Mouse (Mus musculus): ENCODE data around the gene Kcna3. TPM values are rescaled to one million over a fixed set of nuclear protein-coding genes. Genes with fewer than 3 reads are reported as not detected.

Gene Kcna3
- total and polyA plus RNA-seq, 3 experiments: not detected

GRCm38 (mm10) chr3:107002249-107003123, 33.5 kb upstream of the Kcna3 start:
- ATAC-seq (ENCODE audit: extremely low read depth, insufficient number of reproducible peaks, low FRiP score, poor library complexity, severe bottlenecking) (no peak), DNase-seq (ENCODE audit: low spot score) (no peak)
- Histone ChIP-seq H3K4me3 (ENCODE audit: low read depth, low read length) (no peak overlapping the region), H3K4me1 (ENCODE audit: insufficient read depth, low read depth, low read length) (no peaks in the 10 kb centered on the region), H3K27me3 (ENCODE audit: insufficient read depth, low read length) (no peaks in the 10 kb centered on the region), H3K9me3 (replicated peaks) (no peaks in the 10 kb centered on the region), H3K36me3 (replicated peaks) (no peaks in the 10 kb centered on the region)
- TF ChIP-seq CTCF (IDR thresholded peaks at IDR 0.05; ENCODE audit: low read depth, low read length) (no peak), GATA2 (IDR thresholded peaks at IDR 0.05; ENCODE audit: borderline replicate concordance, low read depth, low read length) (no peak), TAL1 (conservative IDR thresholded peaks at IDR 0.05; ENCODE audit: low read depth, low read length) (no peak), GATA1 (IDR thresholded peaks at IDR 0.05; ENCODE audit: borderline replicate concordance, low read length) (no peak), POLR2AphosphoS5 (IDR thresholded peaks at IDR 0.05; ENCODE audit: insufficient replicate concordance, low read depth, low read length) (no peak)

DNA sequence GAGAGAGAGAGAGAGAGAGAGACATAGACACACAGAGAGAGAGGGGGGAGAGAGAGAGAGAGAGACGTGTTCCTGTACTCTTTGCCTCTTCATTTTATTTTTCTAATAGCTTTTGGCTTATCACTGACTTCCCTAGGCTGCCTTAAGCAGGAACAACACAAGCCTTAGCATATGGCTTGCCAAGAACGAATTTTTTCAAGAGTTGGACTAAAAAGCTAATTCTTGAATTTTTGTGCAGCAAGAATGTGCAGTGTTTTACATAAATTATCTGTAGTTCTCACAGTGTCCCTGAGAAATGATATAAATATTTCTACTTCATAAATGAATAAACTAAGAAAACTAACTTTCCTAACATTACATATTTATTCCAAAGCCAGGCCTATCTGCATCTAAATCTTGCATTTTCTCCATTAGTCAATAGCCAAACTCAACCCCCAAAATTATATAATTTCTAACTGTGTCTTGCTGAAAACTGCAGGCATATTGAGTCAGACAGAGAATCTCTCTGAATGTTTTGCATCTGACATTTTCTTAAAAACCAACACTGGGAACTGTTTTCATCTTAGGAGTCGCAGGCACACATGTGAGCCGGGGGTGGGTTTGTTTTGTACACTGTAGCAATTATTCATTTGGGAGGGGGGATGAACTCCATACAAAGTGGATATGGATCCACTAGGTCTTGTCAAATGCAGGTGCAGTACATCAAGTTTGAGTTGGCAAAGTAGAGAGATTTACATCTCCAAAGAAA, 26.5 kb upstream of the Kcna3 start:
- no peaks in the 10 kb centered on the region for H3K9me3 ChIP-seq (replicated peaks)
- no peaks in the 10 kb centered on the region for H3K36me3 ChIP-seq (replicated peaks)
- TF ChIP-seq GATA2 (IDR thresholded peaks at IDR 0.05; ENCODE audit: borderline replicate concordance, low read depth, low read length) (no peak), CTCF (IDR thresholded peaks at IDR 0.05; ENCODE audit: low read depth, low read length) (no peak), GATA1 (IDR thresholded peaks at IDR 0.05; ENCODE audit: borderline replicate concordance, low read length) (no peak), TAL1 (conservative IDR thresholded peaks at IDR 0.05; ENCODE audit: low read depth, low read length) (no peak), POLR2AphosphoS5 (IDR thresholded peaks at IDR 0.05; ENCODE audit: insufficient replicate concordance, low read depth, low read length) (no peak)
- no peaks in the 10 kb centered on the region for H3K27me3 ChIP-seq (ENCODE audit: insufficient read depth, low read length)
- ATAC-seq (ENCODE audit: extremely low read depth, insufficient number of reproducible peaks, low FRiP score, poor library complexity, severe bottlenecking): no peak
- no peaks in the 10 kb centered on the region for H3K4me1 ChIP-seq (ENCODE audit: insufficient read depth, low read depth, low read length)
- no peak for DNase-seq (ENCODE audit: low spot score)
- H3K4me3 ChIP-seq (ENCODE audit: low read depth, low read length): no peak overlapping the region

DNA sequence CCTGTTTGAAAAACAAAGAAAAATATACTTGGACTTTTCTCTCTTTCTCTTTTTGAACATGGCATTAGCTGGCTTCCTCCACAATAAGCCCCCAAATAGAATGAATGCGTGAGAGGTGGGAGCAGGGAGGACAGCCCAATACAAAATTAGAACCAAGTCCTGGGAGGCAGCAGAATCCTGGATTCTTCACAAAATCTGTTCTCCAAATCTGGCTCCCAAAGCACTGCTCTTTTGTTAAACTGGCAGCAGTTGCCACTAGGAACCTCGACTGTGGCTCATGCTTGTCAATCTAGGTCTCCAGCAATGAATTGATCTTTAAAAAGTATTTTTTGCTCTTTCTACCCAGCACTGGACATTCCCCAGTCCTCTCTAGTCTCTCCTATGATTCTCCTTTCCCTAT, 17.7 kb upstream of the Kcna3 start:
- no peak overlapping the region for H3K4me3 ChIP-seq (ENCODE audit: low read depth, low read length)
- DNase-seq (ENCODE audit: low spot score) (no peak), ATAC-seq (ENCODE audit: extremely low read depth, insufficient number of reproducible peaks, low FRiP score, poor library complexity, severe bottlenecking) (no peak)
- H3K9me3 ChIP-seq (replicated peaks): no peaks in the 10 kb centered on the region
- no peaks in the 10 kb centered on the region for H3K27me3 ChIP-seq (ENCODE audit: insufficient read depth, low read length)
- TF ChIP-seq GATA1 (IDR thresholded peaks at IDR 0.05; ENCODE audit: borderline replicate concordance, low read length): no peak
- TF ChIP-seq POLR2AphosphoS5 (IDR thresholded peaks at IDR 0.05; ENCODE audit: insufficient replicate concordance, low read depth, low read length): no peak
- no peak for TF ChIP-seq GATA2 (IDR thresholded peaks at IDR 0.05; ENCODE audit: borderline replicate concordance, low read depth, low read length)
- TF ChIP-seq TAL1 (conservative IDR thresholded peaks at IDR 0.05; ENCODE audit: low read depth, low read length): no peak
- no peak for TF ChIP-seq CTCF (IDR thresholded peaks at IDR 0.05; ENCODE audit: low read depth, low read length)
- no peaks in the 10 kb centered on the region for H3K4me1 ChIP-seq (ENCODE audit: insufficient read depth, low read depth, low read length)
- no peaks in the 10 kb centered on the region for H3K36me3 ChIP-seq (replicated peaks)

GRCm38 (mm10) chr3:107031547-107031946, 4.4 kb upstream of the Kcna3 start:
- no peak for DNase-seq (ENCODE audit: low spot score)
- Histone ChIP-seq H3K9me3 (replicated peaks) (peaks cover 11% of the 10 kb centered on the region), H3K27me3 (ENCODE audit: insufficient read depth, low read length) (no peaks in the 10 kb centered on the region), H3K36me3 (replicated peaks) (no peaks in the 10 kb centered on the region), H3K4me3 (ENCODE audit: low read depth, low read length) (no peak overlapping the region), H3K4me1 (ENCODE audit: insufficient read depth, low read depth, low read length) (no peaks in the 10 kb centered on the region)
- no peak for ATAC-seq (ENCODE audit: extremely low read depth, insufficient number of reproducible peaks, low FRiP score, poor library complexity, severe bottlenecking)
- no peak for TF ChIP-seq CTCF (IDR thresholded peaks at IDR 0.05; ENCODE audit: low read depth, low read length)
- TF ChIP-seq TAL1 (conservative IDR thresholded peaks at IDR 0.05; ENCODE audit: low read depth, low read length): no peak

- Histone ChIP-seq H3K9me3 (replicated peaks) (peaks cover 22% of the 10 kb centered on the region), H3K4me3 (ENCODE audit: low read depth, low read length) (no peak overlapping the region), H3K36me3 (replicated peaks) (no peaks in the 10 kb centered on the region), H3K27me3 (ENCODE audit: insufficient read depth, low read length) (no peaks in the 10 kb centered on the region), H3K4me1 (ENCODE audit: insufficient read depth, low read depth, low read length) (no peaks in the 10 kb centered on the region)
- DNase-seq (ENCODE audit: low spot score): no peak
- ATAC-seq (ENCODE audit: extremely low read depth, insufficient number of reproducible peaks, low FRiP score, poor library complexity, severe bottlenecking): no peak
- TF ChIP-seq GATA2 (IDR thresholded peaks at IDR 0.05; ENCODE audit: borderline replicate concordance, low read depth, low read length): no peak
- TF ChIP-seq GATA1 (IDR thresholded peaks at IDR 0.05; ENCODE audit: borderline replicate concordance, low read length): no peak
- no peak for TF ChIP-seq CTCF (IDR thresholded peaks at IDR 0.05; ENCODE audit: low read depth, low read length)
- TF ChIP-seq TAL1 (conservative IDR thresholded peaks at IDR 0.05; ENCODE audit: low read depth, low read length): no peak
- TF ChIP-seq POLR2AphosphoS5 (IDR thresholded peaks at IDR 0.05; ENCODE audit: insufficient replicate concordance, low read depth, low read length): no peak
Observed at GRCm38 (mm10) chr3:107034776-107035175, 1.2 kb upstream of the Kcna3 start.

GRCm38 (mm10) chr3:107036458-107037039, 580 bp downstream of the Kcna3 start:
- peaks cover 22% of the 10 kb centered on the region for H3K9me3 ChIP-seq (replicated peaks)
- H3K27me3 ChIP-seq (ENCODE audit: insufficient read depth, low read length): no peaks in the 10 kb centered on the region
- no peak for TF ChIP-seq POLR2AphosphoS5 (IDR thresholded peaks at IDR 0.05; ENCODE audit: insufficient replicate concordance, low read depth, low read length)
- H3K4me1 ChIP-seq (ENCODE audit: insufficient read depth, low read depth, low read length): no peaks in the 10 kb centered on the region
- ATAC-seq (ENCODE audit: extremely low read depth, insufficient number of reproducible peaks, low FRiP score, poor library complexity, severe bottlenecking) (no peak), DNase-seq (ENCODE audit: low spot score) (no peak)
- no peaks in the 10 kb centered on the region for H3K36me3 ChIP-seq (replicated peaks)
- H3K4me3 ChIP-seq (ENCODE audit: low read depth, low read length): no peak overlapping the region; the same call in 1 of the 2 replicates

All from G1E (cell line).